Mouse (Mus musculus): Measurements from ENCODE around the gene Snapc1. TPM values are rescaled to one million over a fixed set of nuclear protein-coding genes. Genes with fewer than 3 reads are reported as not detected.
A peak's percentile ranks its signal among the peaks of the same experiment; 100 is the strongest.

Gene Snapc1
- total RNA-seq (2014; rRNA removed) (13.4 and 22.0 TPM in 2 replicates), polyA plus RNA-seq (2015; fragmentation: Nextera tagmentation; extraction: Ambion mirVana) (21.7 and 23.4 TPM in 2 replicates)

- H3K27ac ChIP-seq (ENCODE audit: low read depth, low read length): peak within 1 kb of the TSS; percentile 80
- no peak for TF ChIP-seq CTCF (IDR thresholded peaks at IDR 0.05)
- ATAC-seq (ENCODE audit: low FRiP score) (peak; percentile 99), DNase-seq (ENCODE audit: low spot score) (peak; percentile 98)
- H3K9me3 ChIP-seq (ENCODE audit: low read length): no peaks in the 10 kb centered on the region
- peak within 1 kb of the TSS; percentile 71 for H3K4me2 ChIP-seq (ENCODE audit: low read depth, low read length, poor library complexity, severe bottlenecking)
- WGBS: 1% methylated on average over 60 of the region's 60 CpGs
- peak within 1 kb of the TSS; percentile 81 for H3K9ac ChIP-seq (replicated peaks; ENCODE audit: low read length, poor library complexity, severe bottlenecking)
- peaks cover 10% of the 10 kb centered on the region for H3K36me3 ChIP-seq (ENCODE audit: insufficient read depth, low read length)
- no peaks in the 10 kb centered on the region for H3K4me1 ChIP-seq (ENCODE audit: insufficient read depth, low read length)
- peak within 1 kb of the TSS; percentile 89 for H3K4me3 ChIP-seq (ENCODE audit: low read depth, low read length)
- H3K27me3 ChIP-seq (ENCODE audit: insufficient read depth, low read length): no peaks in the 10 kb centered on the region
Observed at GRCm38 (mm10) chr12:73964291-73965281, at the start of gene Snapc1. Gene Snapc1, plus strand, starts transcription at chr12:73964481.

- no peaks in the 10 kb centered on the region for H3K4me1 ChIP-seq (ENCODE audit: insufficient read depth, low read length)
- H3K4me2 ChIP-seq (ENCODE audit: low read depth, low read length, poor library complexity, severe bottlenecking): no peak overlapping the region
- H3K36me3 ChIP-seq (ENCODE audit: insufficient read depth, low read length): no peaks in the 10 kb centered on the region
- no peaks in the 10 kb centered on the region for H3K9me3 ChIP-seq (ENCODE audit: low read length)
- no peak overlapping the region for H3K4me3 ChIP-seq (ENCODE audit: low read depth, low read length)
- no peak overlapping the region for H3K27ac ChIP-seq (ENCODE audit: low read depth, low read length)
- WGBS: 97% methylated on average over 5 of the region's 5 CpGs
- no peak overlapping the region for H3K9ac ChIP-seq (replicated peaks; ENCODE audit: low read length, poor library complexity, severe bottlenecking)
- no peak for TF ChIP-seq CTCF (IDR thresholded peaks at IDR 0.05)
- DNase-seq (ENCODE audit: low spot score) (no peak), ATAC-seq (ENCODE audit: low FRiP score) (no peak)
- no peaks in the 10 kb centered on the region for H3K27me3 ChIP-seq (ENCODE audit: insufficient read depth, low read length)
Observed at GRCm38 (mm10) chr12:73918479-73918878, 45.8 kb upstream of the Snapc1 start.

GRCm38 (mm10) chr12:73930266-73930665 is 34.0 kb upstream of the Snapc1 start:
- no peaks in the 10 kb centered on the region for H3K9me3 ChIP-seq (ENCODE audit: low read length)
- H3K4me3 ChIP-seq (ENCODE audit: low read depth, low read length): no peak overlapping the region
- no peak for ATAC-seq (ENCODE audit: low FRiP score)
- H3K27ac ChIP-seq (ENCODE audit: low read depth, low read length): no peak overlapping the region
- H3K4me1 ChIP-seq (ENCODE audit: insufficient read depth, low read length): no peaks in the 10 kb centered on the region
- no peak for TF ChIP-seq CTCF (IDR thresholded peaks at IDR 0.05)
- no peak overlapping the region for H3K9ac ChIP-seq (replicated peaks; ENCODE audit: low read length, poor library complexity, severe bottlenecking)
- H3K36me3 ChIP-seq (ENCODE audit: insufficient read depth, low read length): peaks cover 16% of the 10 kb centered on the region
- DNase-seq (ENCODE audit: low spot score): no peak
- no peaks in the 10 kb centered on the region for H3K27me3 ChIP-seq (ENCODE audit: insufficient read depth, low read length)
- WGBS: 79% methylated on average over 3 of the region's 3 CpGs
- no peak overlapping the region for H3K4me2 ChIP-seq (ENCODE audit: low read depth, low read length, poor library complexity, severe bottlenecking)

GRCm38 (mm10) chr12:73931274-73931673 is 33.0 kb upstream of the Snapc1 start:
- 58% methylated on average over 5 of the region's 5 CpGs for WGBS
- H3K36me3 ChIP-seq (ENCODE audit: insufficient read depth, low read length): peaks cover 16% of the 10 kb centered on the region
- no peaks in the 10 kb centered on the region for H3K4me1 ChIP-seq (ENCODE audit: insufficient read depth, low read length)
- no peak overlapping the region for H3K4me2 ChIP-seq (ENCODE audit: low read depth, low read length, poor library complexity, severe bottlenecking)
- no peak overlapping the region for H3K9ac ChIP-seq (replicated peaks; ENCODE audit: low read length, poor library complexity, severe bottlenecking)
- no peaks in the 10 kb centered on the region for H3K27me3 ChIP-seq (ENCODE audit: insufficient read depth, low read length)
- no peaks in the 10 kb centered on the region for H3K9me3 ChIP-seq (ENCODE audit: low read length)
- H3K4me3 ChIP-seq (ENCODE audit: low read depth, low read length): no peak overlapping the region
- DNase-seq (ENCODE audit: low spot score): peak; percentile 66
- no peak overlapping the region for H3K27ac ChIP-seq (ENCODE audit: low read depth, low read length)
- ATAC-seq (ENCODE audit: low FRiP score): no peak
- TF ChIP-seq CTCF (IDR thresholded peaks at IDR 0.05): peak; percentile 61

GRCm38 (mm10) chr12:73934528-73934927 is 29.8 kb upstream of the Snapc1 start:
- 92% methylated on average over 2 of the region's 2 CpGs for whole genome bisulfite sequencing
- H3K36me3 ChIP-seq (ENCODE audit: insufficient read depth, low read length): peaks cover 29% of the 10 kb centered on the region
- no peak overlapping the region for H3K4me2 ChIP-seq (ENCODE audit: low read depth, low read length, poor library complexity, severe bottlenecking)
- H3K27ac ChIP-seq (ENCODE audit: low read depth, low read length): no peak overlapping the region
- H3K4me1 ChIP-seq (ENCODE audit: insufficient read depth, low read length): no peaks in the 10 kb centered on the region
- H3K9ac ChIP-seq (replicated peaks; ENCODE audit: low read length, poor library complexity, severe bottlenecking): no peak overlapping the region; the same call in 1 of the 2 replicates
- TF ChIP-seq CTCF (IDR thresholded peaks at IDR 0.05): no peak
- H3K27me3 ChIP-seq (ENCODE audit: insufficient read depth, low read length): no peaks in the 10 kb centered on the region
- DNase-seq (ENCODE audit: low spot score): no peak
- no peaks in the 10 kb centered on the region for H3K9me3 ChIP-seq (ENCODE audit: low read length)
- no peak for ATAC-seq (ENCODE audit: low FRiP score)
- no peak overlapping the region for H3K4me3 ChIP-seq (ENCODE audit: low read depth, low read length)

GRCm38 (mm10) chr12:73937353-73937752 is 26.9 kb upstream of the Snapc1 start, which contains the start of gene Gm49321:
Gene Gm49321, plus strand, starts transcription at chr12:73937653.
- Histone ChIP-seq H3K4me2 (ENCODE audit: low read depth, low read length, poor library complexity, severe bottlenecking) (no peak within 1 kb of the TSS), H3K4me3 (ENCODE audit: low read depth, low read length) (no peak within 1 kb of the TSS), H3K27ac (ENCODE audit: low read depth, low read length) (no peak within 1 kb of the TSS), H3K27me3 (ENCODE audit: insufficient read depth, low read length) (no peaks in the 10 kb centered on the region), H3K9ac (replicated peaks; ENCODE audit: low read length, poor library complexity, severe bottlenecking) (no peak within 1 kb of the TSS), H3K36me3 (ENCODE audit: insufficient read depth, low read length) (peaks cover 41% of the 10 kb centered on the region), H3K9me3 (ENCODE audit: low read length) (no peaks in the 10 kb centered on the region), H3K4me1 (ENCODE audit: insufficient read depth, low read length) (no peaks in the 10 kb centered on the region)
- 93% methylated on average over 1 of the region's 1 CpGs for WGBS
- ATAC-seq (ENCODE audit: low FRiP score): no peak
- no peak for DNase-seq (ENCODE audit: low spot score)
- TF ChIP-seq CTCF (IDR thresholded peaks at IDR 0.05): no peak

Data from midbrain, postnatal 0 days (tissue).